Mouse (Mus musculus) liver (tissue): ENCODE results near the gene Gramd1b.

Experiments
- DNase-seq: peaks from one replicate; pipeline ENCODE4 v3.0.0-alpha.2; 2020; ENCODE audit warnings: mixed read lengths

Gene Gramd1b

DNA sequence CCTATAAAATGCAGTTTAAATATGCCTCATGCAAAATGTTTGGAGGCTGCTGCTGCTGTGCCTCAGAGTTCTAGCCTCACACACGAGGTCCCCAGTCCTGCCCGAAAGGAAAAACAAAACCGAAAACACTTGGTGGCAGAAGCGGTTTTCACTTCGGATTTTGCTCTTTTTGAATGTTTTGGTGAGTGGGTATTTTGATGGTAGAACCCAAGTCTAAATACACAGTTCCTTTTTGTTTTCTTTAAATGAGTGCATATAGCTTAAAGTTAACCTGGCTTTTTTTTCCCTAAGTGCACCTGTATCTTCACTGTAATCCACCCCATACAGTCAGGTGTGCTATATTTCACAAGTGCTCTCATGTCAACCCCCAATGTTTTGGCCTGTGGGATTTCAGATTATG lies 174.8 kb downstream of the Gramd1b start:
- no peak for DNase-seq

DNA sequence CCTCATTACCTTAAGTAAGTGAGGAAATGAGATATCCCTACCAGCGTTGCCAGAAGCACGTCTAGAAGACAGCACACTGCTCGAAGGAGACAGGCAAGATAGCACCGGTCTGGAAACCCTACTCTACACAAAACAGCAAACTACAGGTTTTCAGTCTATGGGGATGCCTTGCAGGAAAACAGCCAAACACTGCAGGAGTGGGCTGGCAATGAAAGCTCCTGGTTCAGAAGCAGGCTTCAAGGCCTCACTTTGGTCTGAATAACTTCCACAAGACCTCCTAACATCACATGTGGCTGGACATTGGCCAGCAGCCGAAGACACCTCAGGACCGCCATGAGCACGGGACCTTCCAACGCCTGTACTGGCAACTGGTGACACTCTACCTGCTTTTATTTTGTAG lies 175.8 kb downstream of the Gramd1b start:
- DNase-seq: no peak

DNA sequence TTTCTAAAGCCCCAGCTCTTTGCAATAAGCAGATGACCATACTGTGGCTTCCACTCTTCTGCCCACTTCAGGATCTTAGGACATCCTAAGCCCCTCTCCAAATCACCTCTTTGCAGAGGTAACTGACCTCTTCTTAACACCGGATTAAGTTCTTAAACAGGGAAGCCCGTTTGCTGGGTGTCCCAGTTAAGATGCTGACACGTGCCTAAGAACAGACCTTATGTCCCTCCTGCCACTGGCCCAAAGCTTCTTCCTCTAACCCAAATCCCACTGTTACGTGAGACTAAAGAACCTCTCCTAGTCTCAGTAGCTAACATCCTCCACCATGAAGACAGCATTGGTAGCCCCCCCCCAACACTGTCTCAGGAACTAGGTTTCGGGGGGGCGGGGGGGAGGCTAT lies 177.6 kb downstream of the Gramd1b start:
- DNase-seq: no peak

DNA sequence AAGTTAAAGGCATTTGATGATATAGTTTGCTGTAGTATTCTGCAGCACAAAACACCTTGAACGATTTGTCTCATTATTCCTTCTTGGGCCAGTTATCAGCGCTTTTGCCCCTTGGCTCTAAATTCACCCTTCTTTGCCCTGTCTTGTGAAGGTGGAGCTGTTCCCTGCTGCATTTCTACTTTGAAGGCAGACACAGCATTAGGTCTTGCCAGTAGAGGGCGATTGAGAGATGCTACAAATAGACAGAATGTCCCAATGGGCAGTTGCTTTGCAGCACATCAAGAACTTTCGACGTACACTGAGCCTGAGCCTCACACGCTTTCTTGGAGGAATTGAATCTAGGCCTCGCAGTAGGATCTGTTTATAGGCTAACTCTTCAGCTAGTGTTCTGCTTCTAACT lies 180.5 kb downstream of the Gramd1b start:
- DNase-seq: peak; percentile 16

DNA sequence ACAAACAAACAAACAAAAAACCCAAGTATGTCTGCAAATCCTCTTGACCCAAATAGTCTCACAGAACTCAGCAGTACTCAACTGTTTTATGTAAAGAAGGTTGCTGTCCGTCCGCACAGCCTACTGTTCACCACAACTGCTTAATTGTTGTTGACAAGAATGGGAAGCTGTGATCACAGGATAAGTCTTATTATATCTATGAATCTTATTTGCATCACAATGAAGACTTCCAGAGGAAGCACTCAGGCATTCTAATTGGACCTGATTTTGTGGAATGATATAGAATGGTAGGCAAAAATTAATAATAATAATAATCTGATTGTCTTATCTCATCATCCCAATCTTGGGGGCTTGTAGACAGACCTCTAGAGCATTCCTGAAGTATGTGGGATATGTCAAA lies 181.1 kb downstream of the Gramd1b start:
- no peak for DNase-seq

DNA sequence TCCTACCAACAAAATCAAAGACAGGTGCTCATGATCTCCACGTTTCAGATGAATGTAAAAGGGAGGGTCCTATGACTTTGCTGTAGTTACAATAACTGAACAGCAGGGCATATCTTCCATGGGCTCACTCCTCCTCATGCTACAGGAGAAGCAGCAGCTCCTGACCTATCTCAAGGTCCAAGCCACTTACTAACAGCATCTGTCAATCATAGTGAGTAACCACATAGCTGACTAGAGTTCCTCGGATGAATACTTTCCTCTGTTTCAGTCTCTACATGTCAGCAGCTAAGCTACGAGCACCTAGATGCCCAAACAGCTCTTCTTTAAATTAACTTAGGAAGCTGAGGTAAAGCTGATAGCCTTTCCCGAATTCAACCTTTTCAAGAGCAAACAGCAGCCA lies 181.6 kb downstream of the Gramd1b start:
- no peak for DNase-seq

DNA sequence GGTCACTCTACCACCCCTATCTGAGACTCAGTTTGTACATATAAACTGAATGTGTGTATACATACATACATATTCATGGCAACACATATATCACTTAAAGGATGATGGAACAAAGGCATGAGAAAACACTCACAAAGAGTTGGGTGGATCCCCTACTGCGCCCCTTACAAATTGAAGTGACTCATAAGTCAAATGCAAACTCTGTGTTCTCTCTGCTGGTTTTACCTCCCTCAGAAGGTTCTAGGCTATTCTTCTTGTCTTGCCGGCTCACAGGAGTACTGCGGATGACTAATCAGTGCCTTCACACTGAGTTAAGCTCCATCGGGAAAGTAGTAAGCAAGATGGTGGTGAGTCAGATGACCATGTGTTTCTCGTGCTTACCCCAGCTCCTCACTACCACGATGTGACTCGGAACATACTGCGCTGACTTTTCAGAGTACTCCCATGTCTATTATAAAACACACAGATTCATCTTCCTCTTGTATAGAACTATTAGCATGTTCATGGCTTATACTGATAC lies 182.4 kb downstream of the Gramd1b start:
- no peak for DNase-seq

DNA sequence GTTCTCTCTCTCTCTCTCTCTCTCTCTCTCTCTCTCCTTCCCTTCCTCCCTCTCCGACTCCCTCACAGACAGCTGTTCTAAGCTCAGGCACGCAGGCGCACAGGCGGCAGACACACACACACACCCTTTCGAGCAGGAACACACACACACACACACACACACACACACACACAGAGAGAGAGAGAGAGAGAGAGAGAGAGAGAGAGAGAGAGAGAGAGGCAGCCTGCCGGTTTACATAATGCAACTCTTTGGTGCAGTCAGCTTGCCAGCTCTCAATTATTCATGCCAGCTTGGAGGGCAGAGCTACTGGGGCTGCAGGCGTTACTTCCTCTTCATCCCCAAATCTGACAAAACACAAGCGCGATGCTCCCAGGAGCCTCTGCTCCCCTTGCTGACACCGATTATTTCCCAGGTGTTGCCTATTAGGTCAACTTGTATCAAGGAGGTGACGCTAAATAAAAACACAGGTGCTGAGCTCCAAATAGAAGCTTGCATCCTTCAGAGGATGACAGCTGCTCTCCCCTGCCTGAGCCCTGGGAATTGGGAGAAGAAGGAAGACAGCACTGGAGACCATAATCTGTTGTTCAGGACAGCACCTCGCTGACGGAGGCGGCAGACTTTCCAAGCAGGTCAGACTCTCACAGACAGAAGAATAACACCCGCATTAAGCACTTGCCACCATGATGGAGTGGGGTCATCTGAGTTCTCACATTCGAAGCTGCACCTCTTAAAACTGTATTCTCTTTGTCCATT lies 184.8 kb downstream of the Gramd1b start:
- DNase-seq: peak; percentile 23

DNA sequence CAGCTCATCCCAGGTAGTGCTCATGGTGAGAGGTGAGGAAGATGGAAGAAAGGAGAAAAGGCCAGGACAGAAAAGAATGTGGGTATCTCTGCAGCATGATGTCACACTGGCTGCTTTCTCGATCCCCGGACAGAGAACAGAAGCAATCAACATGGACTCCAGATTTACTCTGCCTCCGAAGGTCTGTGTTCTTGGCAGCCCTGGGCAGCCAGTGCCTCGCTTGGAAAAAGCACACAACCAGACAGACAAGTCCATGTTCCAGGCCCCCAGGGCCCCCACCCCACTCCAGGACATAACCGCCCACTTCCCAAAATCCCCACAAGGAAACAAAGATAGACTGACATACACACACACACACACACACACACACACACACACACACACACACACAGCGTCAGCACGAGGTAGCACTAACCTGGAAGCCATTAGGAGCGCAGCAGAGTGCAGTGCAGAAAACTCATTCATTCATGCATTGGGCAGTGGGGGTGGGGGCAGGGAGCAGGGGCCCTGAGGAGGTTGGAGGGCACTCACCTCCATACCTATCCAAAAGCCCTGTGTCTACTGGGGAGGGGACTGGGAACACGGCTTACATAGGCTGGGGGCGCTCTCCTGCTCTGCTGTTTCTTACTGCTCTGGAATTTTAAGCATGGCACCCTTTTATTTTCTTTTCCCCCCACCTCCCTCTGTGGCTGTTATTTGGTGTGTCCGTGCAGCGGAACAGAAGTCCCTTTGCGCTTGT lies 185.5 kb downstream of the Gramd1b start:
- DNase-seq: no peak

DNA sequence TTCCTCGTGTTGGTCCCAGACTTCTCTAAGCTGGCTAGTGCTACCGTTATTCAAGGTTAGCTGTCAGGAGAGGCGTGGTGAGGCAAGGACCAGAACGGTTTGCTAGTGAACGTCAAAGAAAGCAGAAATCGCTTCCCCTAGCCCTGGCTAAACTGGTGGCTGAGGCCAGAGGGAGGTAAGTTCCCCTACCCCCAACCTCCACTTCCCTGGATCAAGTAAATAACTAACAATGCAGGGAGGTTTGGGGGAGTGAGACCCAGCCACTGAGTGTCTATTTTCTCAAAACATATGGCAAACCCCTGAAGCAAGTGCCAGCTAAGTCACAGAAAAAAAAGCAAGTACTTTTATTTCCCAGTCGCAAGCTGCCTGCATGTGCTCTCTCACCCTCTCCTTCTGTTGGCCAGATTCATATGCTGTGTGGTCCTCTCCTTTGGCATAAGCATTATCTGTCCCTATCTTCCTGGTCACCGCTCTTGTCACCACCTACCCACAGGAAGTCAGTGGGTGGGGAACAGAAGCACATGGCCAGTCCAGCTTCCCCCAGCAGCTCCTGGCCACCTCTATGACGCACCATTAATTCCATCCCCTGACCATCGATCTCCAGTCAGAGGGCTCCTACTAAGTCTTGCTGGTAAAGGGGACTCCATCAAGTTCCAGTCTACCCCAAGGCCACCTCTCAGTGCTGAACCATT lies 186.2 kb downstream of the Gramd1b start:
- no peak for DNase-seq

DNA sequence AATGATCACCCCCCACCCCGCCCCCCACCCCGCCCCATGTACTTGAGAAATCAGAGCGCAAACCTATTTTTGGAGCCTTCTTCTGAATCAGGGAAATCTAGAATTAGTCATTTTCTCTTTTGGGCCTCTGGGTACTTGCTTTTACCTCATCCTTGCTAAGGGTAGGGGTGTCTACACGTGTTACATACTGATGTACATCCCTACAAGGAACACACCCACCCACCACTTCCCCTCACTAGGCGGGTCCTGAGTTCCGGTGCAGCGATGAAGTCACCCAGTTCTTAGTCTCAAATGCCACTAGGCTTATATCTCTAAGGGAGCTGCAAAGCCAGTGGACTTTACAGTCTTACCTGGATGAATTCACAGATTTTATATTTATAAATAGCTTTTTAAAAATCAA lies 187.4 kb downstream of the Gramd1b start:
- no peak for DNase-seq

DNA sequence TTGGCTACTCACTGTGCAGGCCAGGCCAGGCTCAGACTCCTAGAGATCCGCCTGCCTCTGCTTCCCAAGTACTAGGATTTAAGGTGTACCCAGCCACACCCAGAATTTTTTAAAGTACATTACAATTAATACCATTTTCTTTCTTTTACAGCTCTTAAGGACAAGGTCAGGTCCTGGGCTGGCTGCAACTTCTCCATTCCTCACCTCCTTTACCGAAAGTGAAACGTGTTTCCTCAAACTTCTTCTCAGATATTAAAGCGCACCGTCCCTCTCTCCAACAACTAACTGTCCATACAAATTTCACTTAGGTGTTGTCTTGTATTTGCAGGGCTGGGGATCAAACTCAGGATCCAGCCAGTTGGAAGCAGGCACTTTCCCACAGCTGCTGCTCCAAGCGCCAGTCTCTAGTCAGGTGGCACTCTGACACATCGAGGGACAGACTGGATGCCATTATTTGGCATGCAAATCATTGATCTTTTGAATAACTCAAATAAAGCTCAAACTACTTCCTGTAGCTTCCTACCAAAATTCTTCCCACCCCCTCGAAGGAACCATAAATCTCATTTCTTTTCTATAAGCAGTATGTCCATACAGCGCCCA lies 188.0 kb downstream of the Gramd1b start:
- DNase-seq: no peak

DNA sequence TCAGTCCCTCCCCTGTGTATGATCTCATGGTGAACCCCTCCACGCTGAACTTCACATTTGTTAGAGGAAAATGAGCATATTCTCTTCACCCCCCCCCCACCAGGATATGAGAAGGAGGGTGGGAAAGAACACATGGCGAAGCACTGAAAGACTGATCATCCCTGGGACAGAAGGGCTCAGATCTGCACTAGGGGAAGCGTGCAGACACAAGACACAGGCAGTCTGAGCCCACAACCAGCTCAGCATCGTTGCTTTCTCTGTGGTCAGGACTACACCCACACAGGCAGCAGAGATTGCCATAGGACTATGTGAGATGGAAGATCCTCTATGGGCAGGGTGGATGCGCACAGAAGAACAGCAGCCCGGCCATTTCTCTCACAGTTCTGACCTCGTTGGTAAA lies 189.1 kb downstream of the Gramd1b start:
- no peak for DNase-seq

DNA sequence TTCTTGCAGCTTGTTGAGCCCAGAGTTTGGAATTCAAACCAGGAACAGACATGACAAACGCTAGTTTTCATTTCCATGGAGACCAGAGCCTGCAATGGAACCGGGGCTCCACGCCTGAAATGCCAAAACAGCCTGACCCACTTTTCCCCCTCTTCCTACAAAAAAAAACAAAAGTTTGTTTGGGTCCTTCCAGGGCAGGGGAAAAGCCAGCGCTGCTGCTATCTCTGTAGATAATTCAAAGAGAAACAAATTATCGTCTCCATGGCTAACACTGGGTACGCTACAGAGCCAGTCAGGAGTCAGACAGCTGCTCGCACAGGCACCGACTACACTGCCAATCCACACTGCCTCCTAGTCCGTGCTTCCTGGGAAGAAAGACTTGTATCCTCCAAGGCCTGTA lies 191.6 kb downstream of the Gramd1b start:
- DNase-seq: no peak

DNA sequence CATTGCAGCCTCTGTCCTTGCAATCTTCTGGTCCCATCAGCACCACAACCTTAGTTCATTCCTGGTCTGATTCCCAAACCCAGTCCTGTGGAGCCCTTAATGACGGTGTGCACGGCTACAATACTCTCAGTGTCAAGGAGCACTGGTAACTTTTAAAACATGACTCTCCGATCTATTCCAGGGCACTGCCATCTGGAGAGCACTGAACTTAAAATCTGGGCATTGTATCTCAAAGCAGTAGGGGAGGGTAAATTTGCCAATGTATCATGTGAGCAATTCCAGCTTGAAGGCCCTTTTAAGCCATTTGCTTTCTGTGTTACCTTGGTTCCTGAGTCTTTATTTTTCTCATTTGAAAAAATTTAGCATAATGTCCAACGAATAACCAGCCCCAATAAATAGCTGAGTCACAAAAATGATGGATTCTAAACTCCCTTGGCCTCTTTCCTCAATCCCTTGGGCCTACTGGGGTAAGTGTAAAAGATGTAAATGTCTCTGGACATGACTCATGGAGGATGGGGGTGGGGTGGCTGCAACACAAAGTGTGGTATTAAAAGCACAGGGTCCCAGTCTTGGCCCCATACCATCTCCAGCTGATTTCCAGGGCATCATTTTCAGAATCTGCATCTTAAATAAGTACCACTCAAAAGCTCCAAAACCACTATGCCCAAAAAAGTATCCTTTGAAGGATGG lies 193.9 kb downstream of the Gramd1b start:
- DNase-seq: no peak

DNA sequence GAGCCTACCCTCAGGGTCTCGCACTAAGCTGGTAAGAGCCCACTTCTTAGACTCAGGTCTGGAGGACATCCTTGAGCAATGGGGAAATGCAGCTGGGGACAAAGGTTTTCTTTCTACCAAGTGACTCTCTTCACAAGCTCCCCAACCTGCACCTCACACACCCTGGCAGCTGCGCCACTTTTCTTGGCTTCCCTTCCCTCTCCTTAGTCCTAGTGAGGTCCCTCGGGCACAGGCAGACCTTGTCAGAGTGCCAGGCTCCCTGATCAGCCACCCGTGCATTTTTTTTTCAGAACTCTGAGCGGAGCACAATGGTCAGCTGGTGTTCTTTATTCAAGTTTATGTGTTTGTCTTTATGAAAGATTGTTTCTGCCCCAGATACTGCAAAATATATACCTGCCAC lies 194.5 kb downstream of the Gramd1b start:
- DNase-seq: no peak

DNA sequence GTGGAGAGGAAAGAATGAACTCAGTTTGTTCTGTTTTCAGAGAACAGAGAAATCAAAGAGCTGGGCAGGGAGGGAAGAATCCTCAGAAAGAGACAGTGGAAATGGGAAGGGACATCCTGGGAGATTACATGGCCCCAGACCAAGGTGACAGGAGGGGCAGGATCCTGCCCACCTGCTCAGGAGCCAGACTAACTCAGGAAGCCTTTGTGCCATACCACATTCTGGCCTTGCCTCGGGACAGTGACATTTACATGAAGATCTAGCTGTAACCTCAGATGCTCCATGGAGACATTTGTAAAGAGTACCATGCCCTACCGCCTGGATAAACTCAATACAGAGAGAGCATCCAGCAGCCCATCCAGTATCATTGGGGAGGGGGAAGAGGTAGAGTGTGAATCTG lies 196.6 kb downstream of the Gramd1b start:
- DNase-seq: no peak

DNA sequence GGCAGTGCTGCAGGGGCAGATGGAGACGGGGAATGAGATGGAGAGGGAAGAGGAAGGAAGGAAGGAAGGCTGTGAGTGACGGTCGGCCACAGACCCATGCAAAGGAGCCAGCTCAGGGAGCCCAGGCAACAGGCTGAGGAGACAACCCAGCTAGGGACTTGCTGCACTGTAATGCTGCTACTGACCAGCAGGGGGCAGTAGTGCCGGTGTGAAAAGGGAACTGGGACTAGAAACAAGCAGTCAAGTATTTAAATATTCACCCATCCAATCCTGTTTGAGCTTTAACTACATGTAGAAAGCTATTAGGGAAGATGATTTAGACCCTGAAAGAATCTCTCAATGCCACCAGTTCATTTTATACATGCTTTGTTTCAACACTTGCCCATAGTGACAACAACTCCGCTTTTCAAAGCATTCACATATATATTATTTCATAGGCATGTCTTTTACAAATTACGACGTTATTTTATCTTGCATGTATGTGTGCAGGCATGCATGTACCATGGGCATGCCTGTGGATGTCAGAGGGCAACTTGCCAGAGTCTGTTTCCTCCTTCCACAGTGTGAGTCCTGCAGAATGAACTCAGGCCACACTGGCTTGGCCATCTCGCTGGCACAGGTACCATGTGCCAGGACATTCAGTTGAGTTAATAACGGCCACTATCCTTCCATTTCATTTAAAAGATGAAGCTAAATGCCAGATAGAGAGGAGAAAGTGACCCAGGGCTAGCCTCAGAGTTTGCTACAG lies 197.4 kb downstream of the Gramd1b start:
- DNase-seq: peak; percentile 73

DNA sequence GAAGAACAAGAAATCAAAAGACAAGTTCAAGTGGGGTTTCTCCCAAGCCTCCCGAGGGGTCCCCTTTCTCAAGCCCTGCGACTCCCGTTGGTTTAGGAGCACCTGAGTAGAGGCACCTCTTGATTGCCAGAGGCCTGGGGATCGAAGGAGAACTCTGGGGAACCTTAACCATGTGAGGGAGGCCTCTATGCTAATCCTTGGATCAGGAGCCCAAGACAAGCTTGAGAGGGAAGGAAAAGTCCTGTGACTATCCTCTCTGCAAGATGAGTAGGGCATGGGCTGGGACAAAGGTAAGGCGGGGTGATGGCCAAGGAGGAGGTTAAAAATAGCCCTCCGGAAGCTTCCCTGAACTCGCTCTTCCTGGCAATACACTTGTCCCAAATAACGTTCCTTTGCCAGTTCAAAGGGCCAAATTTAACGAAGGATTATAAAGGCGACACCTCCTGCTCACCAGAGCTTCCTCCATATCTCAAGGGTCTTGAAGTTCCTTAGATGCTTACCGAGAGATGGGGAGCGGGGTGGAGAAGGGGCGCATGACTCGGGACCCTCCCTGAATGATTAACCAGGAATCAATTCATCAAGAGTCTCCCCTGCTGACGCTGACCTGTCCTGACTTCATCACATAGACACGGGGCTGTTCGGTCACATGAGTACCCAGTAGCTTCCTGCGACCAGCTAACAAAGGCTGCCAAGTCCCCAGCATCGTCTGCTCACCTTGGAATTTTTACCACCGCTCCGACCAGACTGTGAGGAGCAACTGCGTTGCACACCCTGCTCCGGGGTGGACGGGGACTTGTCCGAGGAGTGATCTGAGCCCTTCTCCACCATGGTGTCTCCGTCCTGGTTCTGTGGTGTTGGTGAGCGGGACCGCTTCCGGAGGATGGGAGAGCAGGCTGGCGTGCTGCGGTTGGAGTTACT lies 198.2 kb downstream of the Gramd1b start:
- DNase-seq: no peak

DNA sequence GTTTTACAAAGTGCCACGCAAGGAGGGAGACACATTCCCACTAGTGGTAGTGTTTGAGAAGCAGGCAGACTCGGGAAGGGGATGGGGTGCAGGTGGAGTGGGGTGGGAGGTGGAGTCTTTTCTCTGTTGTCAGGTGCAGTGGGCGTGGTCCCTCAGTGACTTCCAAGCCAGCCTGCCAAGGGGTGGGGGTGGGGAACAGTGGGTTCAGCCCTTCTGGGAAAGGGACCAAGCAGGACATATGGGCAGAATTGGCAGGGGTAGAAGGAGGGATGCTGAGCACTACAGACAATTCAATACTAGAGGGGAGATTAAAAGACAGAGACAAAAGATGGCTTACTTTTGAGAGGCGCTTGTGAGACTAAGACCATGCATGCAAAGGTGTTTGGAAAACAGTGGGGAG lies 198.9 kb downstream of the Gramd1b start:
- no peak for DNase-seq
